Mouse (Mus musculus) frontal cortex, adult 2 months (tissue): Measurements from ENCODE around the gene Dusp10. TPM values are rescaled to one million over a fixed set of nuclear protein-coding genes. Genes with fewer than 3 reads are reported as not detected.

Experiments
- DNase-seq, 2 experiments: peaks; one replicate each; pipeline ENCODE4 v3.0.0; 2022; ENCODE audit warnings: low spot score in 1 of 2; ENCODE audit errors: extremely low spot score in 1 of 2
- polyA plus RNA-seq: library from polyadenylated mRNA; depleted of rRNA; stranded (reverse); fragments of >200 nt; gene quantifications from 2 replicates; pipeline ENCODE4 v1.2.3, GENCODE M21; 2012

Gene Dusp10
- polyA plus RNA-seq, 1 experiment = 7.2 TPM

- no peak for DNase-seq
Measured at GRCm38 (mm10) chr1:184052331-184052730, 39.2 kb downstream of the Dusp10 start.

- DNase-seq = no peak
Measured at GRCm38 (mm10) chr1:184053141-184053540, 40.0 kb downstream of the Dusp10 start.

GRCm38 (mm10) chr1:184053711-184054110 lies 40.6 kb downstream of the Dusp10 start:
- no peak for DNase-seq

- no peak for DNase-seq
Measured at GRCm38 (mm10) chr1:184054176-184054575, 41.1 kb downstream of the Dusp10 start.

- no peak for DNase-seq
Measured at GRCm38 (mm10) chr1:184058206-184058605, 45.1 kb downstream of the Dusp10 start.

- DNase-seq = no peak
Measured at GRCm38 (mm10) chr1:184059814-184060213, 46.7 kb downstream of the Dusp10 start.

- no peak for DNase-seq
Measured at GRCm38 (mm10) chr1:184060381-184060780, 47.3 kb downstream of the Dusp10 start.

- DNase-seq = no peak
Measured at GRCm38 (mm10) chr1:184060828-184061734, 48.0 kb downstream of the Dusp10 start.

- DNase-seq = no peak
Measured at GRCm38 (mm10) chr1:184061901-184062300, 48.8 kb downstream of the Dusp10 start.

GRCm38 (mm10) chr1:184064306-184064705 lies 51.2 kb downstream of the Dusp10 start:
- DNase-seq = no peak

GRCm38 (mm10) chr1:184065589-184066361 lies 52.7 kb downstream of the Dusp10 start:
- peak in 1 of 2 experiments; percentile 38 for DNase-seq

GRCm38 (mm10) chr1:184066460-184067287 lies 53.6 kb downstream of the Dusp10 start:
- no peak for DNase-seq

GRCm38 (mm10) chr1:184067704-184068558 lies 54.8 kb downstream of the Dusp10 start:
- DNase-seq = peak in 1 of 2 experiments; percentile 45

- no peak for DNase-seq
Measured at GRCm38 (mm10) chr1:184068971-184069370, 55.9 kb downstream of the Dusp10 start.

GRCm38 (mm10) chr1:184076065-184076464 lies 63.0 kb downstream of the Dusp10 start:
- no peak for DNase-seq

GRCm38 (mm10) chr1:184076756-184077155 lies 63.7 kb downstream of the Dusp10 start:
- DNase-seq = no peak

GRCm38 (mm10) chr1:184079304-184079703 lies 66.2 kb downstream of the Dusp10 start:
- DNase-seq = no peak

- DNase-seq = no peak
Measured at GRCm38 (mm10) chr1:184082661-184083060, 69.6 kb downstream of the Dusp10 start.

- DNase-seq = no peak
Measured at GRCm38 (mm10) chr1:184083166-184083565, 70.1 kb downstream of the Dusp10 start.

GRCm38 (mm10) chr1:184084961-184085360 lies 71.9 kb downstream of the Dusp10 start:
- no peak for DNase-seq
